Mouse (Mus musculus) kidney, embryonic 14.5 days (tissue): ENCODE measurements at regions not wholly inside any gene's neighbourhood (a gene's known extent, or its start where the extent isn't known, plus 50 kb on each side); places are given as distances from the start of the nearest gene placed in this dataset.
"Not testable (repeated sequence)": the region's sequence is repeated elsewhere in the genome, so short reads cannot be mapped to it uniquely, and the experiment has no call there.

Experiments used
- ATAC-seq: fragments of 200-750 bp; cut with Nextera tagmentation; 2 replicates; pipeline ENCODE4 v1.8.0; 2017; ENCODE audit warnings: moderate number of reproducible peaks, mild to moderate bottlenecking, moderate TSS enrichment, moderate library complexity; ENCODE audit not compliant: low FRiP score, low TSS enrichment
- H3K27ac ChIP-seq: fragments of 300-500 bp; sonication (generic); 2 replicates; pipeline ENCODE4 v1.5.1; 2014; ENCODE audit warnings: low read depth, mild to moderate bottlenecking, low read length, moderate library complexity, mixed read lengths
- H3K27me3 ChIP-seq: fragments of 300-500 bp; sonication (generic); 2 replicates; pipeline ENCODE4 v1.6.1; 2014; ENCODE audit warnings: mild to moderate bottlenecking, low read length; ENCODE audit not compliant: control insufficient read depth, insufficient read depth
- H3K36me3 ChIP-seq: fragments of 300-500 bp; sonication (generic); 2 replicates; pipeline ENCODE4 v1.6.1; 2014; ENCODE audit warnings: low read length, mixed read lengths; ENCODE audit not compliant: control insufficient read depth, insufficient read depth
- H3K4me1 ChIP-seq: fragments of 300-500 bp; sonication (generic); 2 replicates; pipeline ENCODE4 v1.6.1; 2014; ENCODE audit warnings: low read length, mixed read lengths; ENCODE audit not compliant: control insufficient read depth, insufficient read depth
- H3K4me2 ChIP-seq: fragments of 300-500 bp; sonication (generic); replicated peaks from 2 replicates; pipeline ENCODE4 v1.6.1; 2014; ENCODE audit warnings: low read depth, mild to moderate bottlenecking, low read length
- H3K4me3 ChIP-seq: fragments of 300-500 bp; sonication (generic); 2 replicates; pipeline ENCODE4 v1.5.1; 2014; ENCODE audit warnings: mild to moderate bottlenecking, low read length
- H3K9ac ChIP-seq: fragments of 300-500 bp; sonication (generic); 2 replicates; pipeline ENCODE4 v1.6.1; 2014; ENCODE audit warnings: low read depth, mild to moderate bottlenecking, low read length, moderate library complexity
- H3K9me3 ChIP-seq: fragments of 300-500 bp; sonication (generic); 2 replicates; pipeline ENCODE4 v1.6.1; 2016; ENCODE audit warnings: low read length; ENCODE audit not compliant: control insufficient read depth
- WGBS: fragments of 180-500 bp; shearing (Covaris S2); extraction: QIAGEN DNeasy Blood & Tissue Kit; methylation state at CpG from one replicate; pipeline ENCODE4 v1.1.7; 2014; 5-methylcytosine and 5-hydroxymethylcytosine counted together

DNA sequence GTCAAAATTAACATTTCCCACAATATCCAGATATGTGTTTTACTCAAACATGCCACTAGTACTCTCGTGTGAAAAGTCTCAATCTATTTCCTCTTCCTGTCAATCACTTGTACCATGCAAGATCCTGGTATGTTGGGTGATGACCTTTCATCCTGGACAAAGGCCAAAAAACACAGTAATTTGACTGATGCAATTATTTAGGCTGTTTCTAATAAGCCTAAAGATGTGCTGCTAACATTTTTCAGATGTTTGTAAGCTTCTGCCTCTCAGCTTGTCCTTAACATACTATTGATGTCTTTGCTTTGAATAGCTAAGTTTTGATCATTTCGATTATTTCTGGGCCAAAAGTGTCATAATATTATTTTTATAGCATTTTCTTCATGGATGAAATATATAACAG, 418.4 kb upstream of the Arrdc4 start:
- Histone ChIP-seq H3K27ac (no peak overlapping the region), H3K4me3 (no peak overlapping the region), H3K9ac (no peak overlapping the region), H3K27me3 (no peaks in the 10 kb centered on the region), H3K4me1 (no peaks in the 10 kb centered on the region), H3K4me2 (no peak overlapping the region), H3K9me3 (no peaks in the 10 kb centered on the region), H3K36me3 (no peaks in the 10 kb centered on the region)
- 61% methylated on average over 2 of the region's 2 CpGs for WGBS
- ATAC-seq, result no peak

DNA sequence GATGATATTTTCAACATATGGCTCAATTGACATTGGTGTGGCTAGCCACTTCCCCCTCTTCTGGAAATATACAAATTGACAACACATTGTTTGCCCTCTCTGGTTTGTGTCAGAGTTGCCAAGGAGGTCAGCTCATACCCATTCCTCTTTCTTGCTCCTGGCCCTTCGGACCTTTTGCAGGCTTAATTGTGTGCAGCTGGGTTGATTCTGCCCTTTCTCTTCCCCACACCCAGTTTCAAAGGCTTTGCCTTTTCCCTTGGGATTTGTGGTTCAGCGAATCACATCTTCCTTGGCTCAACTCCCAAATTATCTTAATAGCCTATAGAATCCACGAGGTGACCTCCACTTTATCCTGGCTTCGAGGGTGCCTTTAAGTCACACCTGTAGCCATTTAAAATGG, 412.9 kb upstream of the Arrdc4 start:
- Histone ChIP-seq H3K27me3 (no peaks in the 10 kb centered on the region), H3K27ac (no peak overlapping the region), H3K36me3 (no peaks in the 10 kb centered on the region), H3K4me2 (no peak overlapping the region), H3K4me3 (no peak overlapping the region), H3K4me1 (no peaks in the 10 kb centered on the region), H3K9me3 (no peaks in the 10 kb centered on the region), H3K9ac (no peak overlapping the region)
- WGBS, result 74% methylated on average over 4 of the region's 4 CpGs
- no peak for ATAC-seq

DNA sequence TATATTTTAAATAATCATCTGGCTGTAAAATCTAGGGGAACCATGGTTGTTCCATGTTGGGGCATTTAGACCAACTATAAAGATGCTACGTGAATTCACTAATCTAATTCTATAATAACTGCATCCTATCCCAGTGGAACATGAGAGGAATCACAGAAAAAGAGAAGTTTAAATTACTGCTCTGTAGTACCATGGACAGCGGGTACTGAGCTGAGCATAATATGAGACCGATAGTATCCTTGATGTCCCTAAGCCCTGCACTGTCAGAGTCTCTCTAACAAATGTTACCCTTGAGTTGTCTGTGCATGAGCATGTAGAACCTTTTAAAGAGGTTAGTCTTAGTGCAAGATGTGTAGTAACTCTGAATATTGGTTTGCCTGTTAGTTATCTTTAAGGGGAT, 393.3 kb upstream of the Arrdc4 start:
- no peaks in the 10 kb centered on the region for H3K9me3 ChIP-seq
- H3K36me3 ChIP-seq, result no peaks in the 10 kb centered on the region
- WGBS, result 67% methylated on average over 3 of the region's 3 CpGs
- no peak overlapping the region for H3K9ac ChIP-seq
- no peak for ATAC-seq
- no peak overlapping the region for H3K4me2 ChIP-seq
- H3K4me3 ChIP-seq, result no peak overlapping the region
- no peaks in the 10 kb centered on the region for H3K4me1 ChIP-seq
- no peaks in the 10 kb centered on the region for H3K27me3 ChIP-seq
- H3K27ac ChIP-seq, result no peak overlapping the region

DNA sequence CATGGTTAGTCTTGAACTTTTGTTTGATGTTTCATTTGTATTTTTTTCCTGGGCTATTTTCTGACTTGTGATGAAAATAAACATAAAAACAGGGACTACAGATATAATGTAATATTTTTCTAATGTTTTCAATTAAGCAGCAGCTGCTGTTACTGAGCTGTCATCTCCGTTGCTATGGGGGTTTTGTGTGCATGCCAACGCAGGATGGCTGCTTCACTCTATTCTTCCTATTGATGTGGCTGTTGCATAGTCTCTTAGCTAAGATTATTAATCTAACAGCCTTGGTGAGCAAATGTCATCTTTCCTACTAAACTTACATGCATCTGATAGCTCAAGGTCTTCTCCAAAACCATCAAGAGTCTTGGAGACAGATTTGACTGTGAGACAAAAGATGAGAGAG, 384.4 kb upstream of the Arrdc4 start:
- Histone ChIP-seq H3K27ac (no peak overlapping the region), H3K4me2 (no peak overlapping the region), H3K4me3 (no peak overlapping the region), H3K4me1 (no peaks in the 10 kb centered on the region), H3K36me3 (no peaks in the 10 kb centered on the region), H3K27me3 (no peaks in the 10 kb centered on the region), H3K9me3 (no peaks in the 10 kb centered on the region), H3K9ac (no peak overlapping the region)
- ATAC-seq, result no peak
- 92% methylated on average over 2 of the region's 2 CpGs for WGBS

DNA sequence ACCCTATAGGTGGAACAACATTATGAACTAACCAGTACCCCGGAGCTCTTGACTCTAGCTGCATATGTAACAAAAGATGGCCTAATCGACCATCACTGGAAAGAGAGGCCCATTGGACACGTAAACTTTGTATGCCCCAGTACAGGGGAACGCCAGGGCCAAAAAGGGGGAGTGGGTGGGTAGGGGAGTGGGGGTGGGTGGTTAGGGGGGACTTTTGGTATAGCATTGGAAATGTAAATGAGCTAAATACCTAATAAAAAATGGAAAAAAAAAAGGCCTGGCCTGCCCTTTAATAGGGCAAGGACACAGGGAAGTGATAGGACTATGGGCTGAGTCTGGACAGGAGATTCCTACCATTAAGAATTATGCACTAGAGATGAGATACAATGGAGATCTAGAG, 352.7 kb upstream of the Arrdc4 start:
- H3K9me3 ChIP-seq, H3K4me1 ChIP-seq, ATAC-seq, H3K4me2 ChIP-seq, H3K4me3 ChIP-seq, H3K27ac ChIP-seq, H3K27me3 ChIP-seq, H3K9ac ChIP-seq, H3K36me3 ChIP-seq: not testable (repeated sequence)
- no CpG with 5 or more reads among the region's 4 CpGs for WGBS

DNA sequence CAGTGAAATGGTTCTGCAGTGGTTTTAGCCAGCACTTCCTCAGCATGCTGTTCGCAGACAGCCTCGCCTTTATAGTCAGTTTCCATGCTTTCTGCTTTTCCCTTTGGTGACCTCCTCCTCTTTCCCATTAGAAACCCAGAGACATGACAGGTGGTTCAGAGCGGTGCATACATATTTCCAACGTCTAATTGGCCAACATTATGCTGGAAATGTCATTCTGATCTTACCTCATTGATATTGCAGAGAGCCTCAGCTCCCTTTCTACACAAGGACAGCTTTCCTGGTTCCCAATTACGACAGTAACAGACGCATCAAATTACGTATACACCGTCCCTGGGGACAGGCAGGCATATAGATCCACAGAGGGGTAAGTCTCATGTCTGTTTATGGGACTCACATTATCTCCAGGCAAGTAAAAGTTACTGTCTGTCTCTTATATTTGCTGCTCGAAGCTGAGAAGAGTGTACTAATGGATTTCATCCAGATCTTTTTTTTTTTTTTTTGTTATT, 348.6 kb upstream of the Arrdc4 start:
- Histone ChIP-seq H3K4me3 (no peak overlapping the region), H3K4me1 (no peaks in the 10 kb centered on the region), H3K4me2 (no peak overlapping the region), H3K9ac (no peak overlapping the region), H3K9me3 (no peaks in the 10 kb centered on the region), H3K27ac (no peak overlapping the region), H3K36me3 (no peaks in the 10 kb centered on the region), H3K27me3 (no peaks in the 10 kb centered on the region)
- 45% methylated on average over 9 of the region's 9 CpGs for WGBS
- ATAC-seq, result no peak

DNA sequence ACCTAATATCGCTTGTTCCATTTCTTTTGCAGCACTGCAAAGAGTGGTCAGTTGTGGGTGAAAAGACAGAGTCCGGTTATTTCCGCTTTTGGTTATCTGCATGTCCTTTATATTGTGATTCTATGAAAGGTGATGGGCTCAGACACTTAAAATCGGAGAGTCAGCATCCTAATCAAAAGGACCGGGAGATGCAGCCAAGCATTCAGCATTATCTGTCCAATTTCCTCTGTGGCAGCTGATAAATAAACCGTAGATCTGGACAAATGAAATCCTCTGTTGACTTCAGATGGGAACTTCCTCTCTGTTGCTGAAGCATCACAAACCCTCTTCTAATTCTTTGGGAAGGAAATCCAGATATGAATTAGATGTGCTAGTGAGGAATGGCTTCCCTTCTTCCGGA, 325.7 kb upstream of the Arrdc4 start:
- WGBS, result 90% methylated on average over 7 of the region's 7 CpGs
- no peaks in the 10 kb centered on the region for H3K4me1 ChIP-seq
- H3K4me2 ChIP-seq, result no peak overlapping the region
- no peak overlapping the region for H3K27ac ChIP-seq
- no peak overlapping the region for H3K4me3 ChIP-seq
- no peak for ATAC-seq
- no peak overlapping the region for H3K9ac ChIP-seq
- H3K27me3 ChIP-seq, result no peaks in the 10 kb centered on the region
- no peaks in the 10 kb centered on the region for H3K36me3 ChIP-seq
- no peaks in the 10 kb centered on the region for H3K9me3 ChIP-seq

DNA sequence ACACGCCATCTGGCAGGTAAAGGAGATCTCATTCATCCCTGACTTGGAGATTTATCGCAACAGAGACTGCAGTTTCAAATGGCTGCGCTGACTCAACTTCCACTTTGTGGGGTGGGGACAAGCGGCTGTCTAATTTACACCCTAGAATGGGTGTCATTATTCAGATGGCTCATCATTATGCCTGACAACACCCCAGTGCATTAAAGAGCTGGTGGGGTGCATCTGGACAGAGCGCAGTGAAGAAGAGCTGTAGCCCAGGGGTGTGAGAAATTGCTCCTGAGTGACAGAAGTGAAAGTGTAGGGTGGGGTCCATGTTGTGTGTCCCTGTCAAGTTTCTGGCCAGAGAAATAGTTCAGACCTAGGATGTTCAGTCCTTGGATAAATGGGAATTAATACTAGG, 314.0 kb upstream of the Arrdc4 start:
- Histone ChIP-seq H3K9me3 (no peaks in the 10 kb centered on the region), H3K4me1 (no peaks in the 10 kb centered on the region), H3K36me3 (no peaks in the 10 kb centered on the region), H3K9ac (no peak overlapping the region), H3K27ac (no peak overlapping the region), H3K4me3 (no peak overlapping the region), H3K27me3 (no peaks in the 10 kb centered on the region), H3K4me2 (no peak overlapping the region)
- ATAC-seq, result no peak
- whole genome bisulfite sequencing, result 83% methylated on average over 5 of the region's 5 CpGs

DNA sequence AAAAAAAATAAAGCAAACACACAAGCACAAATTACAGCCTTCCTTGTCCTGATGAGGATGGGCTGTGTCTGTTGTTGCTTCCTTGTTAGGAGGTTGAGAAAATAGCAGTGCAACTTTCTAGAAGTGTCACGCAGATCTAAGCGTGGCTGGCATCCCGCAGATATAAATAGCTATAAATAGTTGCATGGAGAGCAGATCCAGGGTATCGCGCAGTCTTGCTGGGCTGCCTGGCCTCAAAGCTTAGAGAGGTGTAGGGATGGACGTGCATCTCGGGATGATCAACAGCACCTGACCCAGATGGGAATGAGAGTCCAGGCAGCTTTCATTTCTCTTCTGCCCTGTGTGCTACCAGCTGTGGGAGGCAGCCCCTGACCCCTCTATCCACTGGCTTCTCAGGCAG, 313.5 kb upstream of the Arrdc4 start:
- Histone ChIP-seq H3K36me3 (no peaks in the 10 kb centered on the region), H3K27ac (no peak overlapping the region), H3K4me2 (no peak overlapping the region), H3K9ac (no peak overlapping the region), H3K9me3 (no peaks in the 10 kb centered on the region), H3K27me3 (no peaks in the 10 kb centered on the region), H3K4me3 (no peak overlapping the region), H3K4me1 (no peaks in the 10 kb centered on the region)
- ATAC-seq, result no peak
- 87% methylated on average over 7 of the region's 7 CpGs for WGBS

DNA sequence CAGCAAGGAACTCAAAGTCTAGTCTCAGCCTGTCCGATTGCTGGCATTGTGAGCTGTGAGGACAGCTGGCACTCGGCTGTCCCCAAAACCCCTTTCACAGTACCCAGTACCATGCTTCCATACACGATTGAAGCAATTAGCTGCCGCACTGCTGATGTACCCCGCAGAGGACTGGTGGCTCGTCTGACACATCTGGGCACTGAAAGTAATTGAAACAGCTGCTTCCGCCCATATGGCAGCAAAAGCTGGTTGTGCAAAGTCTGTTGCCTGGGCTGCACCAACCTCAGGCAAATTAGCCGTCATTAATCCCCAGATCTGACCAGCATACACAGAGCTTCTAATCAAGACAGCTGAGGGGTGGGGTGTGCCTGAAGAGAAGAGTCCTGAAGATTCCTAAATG, 313.1 kb upstream of the Arrdc4 start:
- Histone ChIP-seq H3K9me3 (no peaks in the 10 kb centered on the region), H3K27ac (no peak overlapping the region), H3K27me3 (no peaks in the 10 kb centered on the region), H3K4me2 (no peak overlapping the region), H3K36me3 (no peaks in the 10 kb centered on the region), H3K4me3 (no peak overlapping the region), H3K4me1 (no peaks in the 10 kb centered on the region), H3K9ac (no peak overlapping the region)
- 67% methylated on average over 8 of the region's 8 CpGs for WGBS
- ATAC-seq, result no peak
